Mouse (Mus musculus): Measurements from ENCODE around the gene Bloc1s5. TPM values are rescaled to one million over a fixed set of nuclear protein-coding genes. Genes with fewer than 3 reads are reported as not detected.

Bloc1s5 gene
- polyA plus RNA-seq, 1 experiment, result 8.1 TPM

DNA sequence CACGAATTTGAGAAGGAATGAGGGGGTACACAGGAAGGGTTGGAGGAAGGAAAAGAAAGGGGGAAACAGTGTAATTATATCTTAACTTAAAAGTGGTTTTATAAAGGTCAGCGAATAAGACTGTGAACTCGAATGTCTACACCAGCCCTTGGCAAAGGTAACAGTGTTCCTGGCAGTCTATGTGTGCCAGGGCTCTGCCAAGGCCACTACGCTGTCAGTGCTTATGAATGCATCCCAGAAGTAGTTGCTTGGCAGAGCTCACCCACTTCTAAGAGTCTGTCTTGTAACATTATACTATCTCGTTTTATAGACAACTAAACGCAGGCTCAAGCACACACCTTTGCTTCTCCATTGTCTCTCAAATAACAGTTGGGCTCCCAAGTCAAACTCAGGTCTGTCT lies 29.6 kb downstream of the Bloc1s5 start:
- Histone ChIP-seq H3K27ac (ENCODE audit: insufficient read depth, low read depth, low read length) (no peak overlapping the region), H3K4me3 (ENCODE audit: insufficient read depth, low read length) (no peak overlapping the region), H3K4me1 (ENCODE audit: control insufficient read depth, insufficient read depth, low read length) (peaks cover 7% of the 10 kb centered on the region)
- TF ChIP-seq CTCF (IDR thresholded peaks at IDR 0.05; ENCODE audit: low read depth, low read length) (no peak), POLR2A (IDR thresholded peaks at IDR 0.05; ENCODE audit: borderline replicate concordance, low read depth, low read length) (no peak)

- no peak overlapping the region for H3K27ac ChIP-seq (ENCODE audit: insufficient read depth, low read depth, low read length)
- peaks cover 12% of the 10 kb centered on the region for H3K4me1 ChIP-seq (ENCODE audit: control insufficient read depth, insufficient read depth, low read length)
- no peak overlapping the region for H3K4me3 ChIP-seq (ENCODE audit: insufficient read depth, low read length)
- TF ChIP-seq CTCF (IDR thresholded peaks at IDR 0.05; ENCODE audit: low read depth, low read length), result no peak
- TF ChIP-seq POLR2A (IDR thresholded peaks at IDR 0.05; ENCODE audit: borderline replicate concordance, low read depth, low read length), result no peak
Observed at GRCm38 (mm10) chr13:38602966-38603365, 31.9 kb downstream of the Bloc1s5 start.

GRCm38 (mm10) chr13:38602243-38602832 lies 32.6 kb downstream of the Bloc1s5 start:
- TF ChIP-seq POLR2A (IDR thresholded peaks at IDR 0.05; ENCODE audit: borderline replicate concordance, low read depth, low read length), result no peak
- no peak overlapping the region for H3K27ac ChIP-seq (ENCODE audit: insufficient read depth, low read depth, low read length)
- H3K4me1 ChIP-seq (ENCODE audit: control insufficient read depth, insufficient read depth, low read length), result peaks cover 12% of the 10 kb centered on the region
- H3K4me3 ChIP-seq (ENCODE audit: insufficient read depth, low read length), result no peak overlapping the region

DNA sequence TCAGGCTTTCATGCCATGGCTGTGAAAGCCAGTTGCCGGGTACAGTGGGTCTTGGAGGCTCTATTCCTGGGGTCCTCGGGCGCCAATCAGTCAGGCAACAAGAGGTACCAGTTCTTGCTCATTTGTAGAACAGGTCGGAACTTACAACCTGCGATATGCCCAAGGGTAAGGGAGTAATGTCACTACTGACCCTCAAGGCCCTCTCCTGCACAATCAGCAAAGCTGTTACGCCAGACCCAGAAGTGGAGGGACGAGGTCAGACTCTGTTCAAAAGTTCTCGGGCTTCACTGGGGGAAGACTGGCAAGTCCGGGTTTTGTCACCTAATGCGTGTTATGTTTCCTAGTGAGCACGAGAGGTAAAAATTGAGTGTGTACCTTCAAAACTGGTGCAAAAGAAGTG lies 34.1 kb downstream of the Bloc1s5 start:
- TF ChIP-seq CTCF (IDR thresholded peaks at IDR 0.05; ENCODE audit: low read depth, low read length) (no peak), POLR2A (IDR thresholded peaks at IDR 0.05; ENCODE audit: borderline replicate concordance, low read depth, low read length) (no peak)

GRCm38 (mm10) chr13:38597076-38597475 lies 37.8 kb downstream of the Bloc1s5 start:
- no peak overlapping the region for H3K4me3 ChIP-seq (ENCODE audit: insufficient read depth, low read length)
- H3K27ac ChIP-seq (ENCODE audit: insufficient read depth, low read depth, low read length), result no peak overlapping the region
- no peak for TF ChIP-seq CTCF (IDR thresholded peaks at IDR 0.05; ENCODE audit: low read depth, low read length)
- TF ChIP-seq POLR2A (IDR thresholded peaks at IDR 0.05; ENCODE audit: borderline replicate concordance, low read depth, low read length), result no peak
- H3K4me1 ChIP-seq (ENCODE audit: control insufficient read depth, insufficient read depth, low read length), result peaks cover 12% of the 10 kb centered on the region

More for the DNA sequence above, 34.1 kb downstream of the Bloc1s5 start:
- H3K4me1 ChIP-seq (ENCODE audit: control insufficient read depth, insufficient read depth, low read length), result peaks cover 12% of the 10 kb centered on the region
- H3K27ac ChIP-seq (ENCODE audit: insufficient read depth, low read depth, low read length), result no peak overlapping the region
- no peak overlapping the region for H3K4me3 ChIP-seq (ENCODE audit: insufficient read depth, low read length)

DNA sequence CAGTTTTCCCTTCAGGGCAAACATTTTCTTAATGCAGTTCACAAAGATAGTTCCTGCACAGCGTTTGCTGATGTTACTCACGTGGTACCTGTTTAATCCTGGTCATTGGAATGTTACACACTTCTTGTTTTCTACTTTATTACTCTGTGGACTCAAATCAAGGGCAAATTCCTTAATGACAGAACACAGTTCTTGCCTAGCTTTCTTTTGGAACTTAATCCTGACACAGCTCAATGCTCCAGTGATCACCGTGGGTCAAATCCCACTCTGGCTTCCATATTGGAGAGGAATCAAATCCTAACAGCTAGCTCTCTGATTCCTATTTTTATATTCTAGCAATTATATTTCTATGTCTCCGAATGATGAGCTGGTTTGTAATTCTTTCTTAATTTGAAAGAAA lies 38.4 kb downstream of the Bloc1s5 start:
- no peak overlapping the region for H3K4me3 ChIP-seq (ENCODE audit: insufficient read depth, low read length)
- TF ChIP-seq POLR2A (IDR thresholded peaks at IDR 0.05; ENCODE audit: borderline replicate concordance, low read depth, low read length) (no peak), CTCF (IDR thresholded peaks at IDR 0.05; ENCODE audit: low read depth, low read length) (no peak)
- H3K4me1 ChIP-seq (ENCODE audit: control insufficient read depth, insufficient read depth, low read length), result peaks cover 12% of the 10 kb centered on the region
- no peak overlapping the region for H3K27ac ChIP-seq (ENCODE audit: insufficient read depth, low read depth, low read length)

GRCm38 (mm10) chr13:38593114-38593513 lies 41.8 kb downstream of the Bloc1s5 start:
- Histone ChIP-seq H3K4me3 (ENCODE audit: insufficient read depth, low read length) (no peak overlapping the region), H3K4me1 (ENCODE audit: control insufficient read depth, insufficient read depth, low read length) (no peaks in the 10 kb centered on the region), H3K27ac (ENCODE audit: insufficient read depth, low read depth, low read length) (no peak overlapping the region)
- no peak for TF ChIP-seq CTCF (IDR thresholded peaks at IDR 0.05; ENCODE audit: low read depth, low read length)
- no peak for TF ChIP-seq POLR2A (IDR thresholded peaks at IDR 0.05; ENCODE audit: borderline replicate concordance, low read depth, low read length)

DNA sequence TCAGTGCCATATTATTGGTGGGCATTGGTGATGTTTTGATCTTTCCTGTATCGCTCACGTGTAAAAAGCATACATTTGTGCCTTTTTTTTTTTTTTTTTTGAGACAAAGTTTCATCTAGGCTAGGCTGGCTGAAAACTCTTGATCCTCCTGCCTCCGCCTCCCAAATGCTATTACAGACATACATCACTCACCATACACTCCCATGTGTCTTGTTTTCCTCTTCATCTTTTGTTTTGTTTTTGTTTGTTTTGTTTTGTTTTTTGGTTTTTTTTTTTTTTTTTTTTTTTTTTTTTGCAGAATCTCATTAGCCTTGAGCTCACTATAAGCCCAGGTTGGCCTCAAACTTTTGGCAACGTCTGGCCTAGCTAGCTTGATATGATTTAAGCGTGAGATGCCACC lies 47.6 kb downstream of the Bloc1s5 start:
- Histone ChIP-seq H3K27ac (ENCODE audit: insufficient read depth, low read depth, low read length) (no peak overlapping the region), H3K4me3 (ENCODE audit: insufficient read depth, low read length) (no peak overlapping the region), H3K4me1 (ENCODE audit: control insufficient read depth, insufficient read depth, low read length) (no peaks in the 10 kb centered on the region)
- TF ChIP-seq POLR2A (IDR thresholded peaks at IDR 0.05; ENCODE audit: borderline replicate concordance, low read depth, low read length), result no peak
- no peak for TF ChIP-seq CTCF (IDR thresholded peaks at IDR 0.05; ENCODE audit: low read depth, low read length)

GRCm38 (mm10) chr13:38586451-38586850 lies 48.5 kb downstream of the Bloc1s5 start:
- TF ChIP-seq POLR2A (IDR thresholded peaks at IDR 0.05; ENCODE audit: borderline replicate concordance, low read depth, low read length) (no peak), CTCF (IDR thresholded peaks at IDR 0.05; ENCODE audit: low read depth, low read length) (no peak)
- H3K4me1 ChIP-seq (ENCODE audit: control insufficient read depth, insufficient read depth, low read length), result no peaks in the 10 kb centered on the region
- H3K27ac ChIP-seq (ENCODE audit: insufficient read depth, low read depth, low read length), result no peak overlapping the region
- H3K4me3 ChIP-seq (ENCODE audit: insufficient read depth, low read length), result no peak overlapping the region

DNA sequence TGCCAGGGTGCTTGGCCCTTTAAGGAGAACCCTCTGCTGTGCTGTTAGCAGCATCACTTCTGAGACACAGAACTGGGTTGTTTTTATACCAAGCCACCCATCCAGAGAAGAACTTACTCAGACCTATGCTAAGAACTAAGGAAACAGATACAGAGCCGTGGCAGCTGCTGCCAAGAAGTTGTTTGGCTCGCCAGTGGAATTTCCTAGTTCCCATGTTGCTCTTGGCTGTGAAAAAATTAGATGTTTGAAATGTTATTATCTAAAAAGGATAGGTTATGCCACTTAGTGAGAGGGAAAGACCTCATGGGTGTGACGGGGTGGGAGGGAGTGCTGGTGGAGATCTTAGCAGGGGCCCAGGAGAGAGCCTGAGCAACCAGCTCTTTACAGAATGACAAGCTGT lies 52.1 kb downstream of the Bloc1s5 start:
- no peak for TF ChIP-seq CTCF (IDR thresholded peaks at IDR 0.05; ENCODE audit: low read depth, low read length)
- no peak for TF ChIP-seq POLR2A (IDR thresholded peaks at IDR 0.05; ENCODE audit: borderline replicate concordance, low read depth, low read length)
- H3K27ac ChIP-seq (ENCODE audit: insufficient read depth, low read depth, low read length), result no peak overlapping the region
- no peaks in the 10 kb centered on the region for H3K4me1 ChIP-seq (ENCODE audit: control insufficient read depth, insufficient read depth, low read length)
- H3K4me3 ChIP-seq (ENCODE audit: insufficient read depth, low read length), result no peak overlapping the region

Measured in bone marrow macrophage, adult 2 months (primary cell).